Mouse (Mus musculus): Measurements from ENCODE around the gene Kcns1.

DNA sequence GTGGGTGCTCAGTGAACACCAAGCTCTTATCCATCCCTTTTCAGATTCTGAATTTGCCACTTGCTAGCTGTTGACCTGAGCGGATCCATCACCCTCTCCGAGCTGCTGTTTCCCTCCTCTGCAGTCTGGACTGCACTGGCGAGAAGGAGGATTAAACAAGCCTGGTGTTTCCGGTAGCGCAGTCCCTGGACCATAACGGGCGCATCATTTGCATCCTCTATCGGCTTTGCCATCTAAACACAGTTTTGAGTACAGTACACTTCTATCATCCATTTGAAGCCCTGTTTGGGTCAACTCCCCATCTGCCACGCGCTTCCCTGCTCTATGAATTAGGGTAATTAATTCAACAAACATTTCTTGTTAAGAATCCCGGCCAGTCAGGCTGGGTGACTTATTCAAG is 587 bp downstream of the Kcns1 start:
- TF ChIP-seq POLR2A (IDR thresholded peaks at IDR 0.05; ENCODE audit: low read depth, low read length), result no peak
- no peak for TF ChIP-seq CTCF (IDR thresholded peaks at IDR 0.05; ENCODE audit: extremely low read depth, insufficient read depth, insufficient read length, insufficient replicate concordance)
